Mouse (Mus musculus): ENCODE data around the gene Ptprs.

Gene Ptprs

DNA sequence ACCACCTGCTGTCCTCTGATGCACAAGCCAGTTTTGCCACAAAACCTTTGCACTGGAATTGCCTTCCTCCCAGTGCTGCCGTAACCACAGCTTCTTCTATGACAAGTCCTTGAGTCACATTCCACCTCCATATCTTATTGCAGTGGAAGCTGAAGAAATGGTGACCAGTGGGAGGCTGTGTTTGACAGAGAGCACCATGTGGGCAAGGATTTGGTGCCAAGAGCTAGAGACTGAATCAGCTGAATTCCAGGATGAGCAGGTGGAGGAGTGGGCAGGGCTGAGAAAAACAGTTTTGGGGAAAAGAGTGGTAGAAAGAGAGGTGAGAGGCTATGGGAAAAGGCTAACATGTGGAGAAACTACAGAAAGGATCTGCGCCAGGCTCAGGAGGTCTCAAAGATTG, 17.6 kb upstream of the Ptprs start:
- CTCF ChIA-PET, result interaction anchor here (0.6 kb wide), 1 partner anchor 9 kb away, joined by 3 read pairs; no protein-coding TSS in a partner anchor

DNA sequence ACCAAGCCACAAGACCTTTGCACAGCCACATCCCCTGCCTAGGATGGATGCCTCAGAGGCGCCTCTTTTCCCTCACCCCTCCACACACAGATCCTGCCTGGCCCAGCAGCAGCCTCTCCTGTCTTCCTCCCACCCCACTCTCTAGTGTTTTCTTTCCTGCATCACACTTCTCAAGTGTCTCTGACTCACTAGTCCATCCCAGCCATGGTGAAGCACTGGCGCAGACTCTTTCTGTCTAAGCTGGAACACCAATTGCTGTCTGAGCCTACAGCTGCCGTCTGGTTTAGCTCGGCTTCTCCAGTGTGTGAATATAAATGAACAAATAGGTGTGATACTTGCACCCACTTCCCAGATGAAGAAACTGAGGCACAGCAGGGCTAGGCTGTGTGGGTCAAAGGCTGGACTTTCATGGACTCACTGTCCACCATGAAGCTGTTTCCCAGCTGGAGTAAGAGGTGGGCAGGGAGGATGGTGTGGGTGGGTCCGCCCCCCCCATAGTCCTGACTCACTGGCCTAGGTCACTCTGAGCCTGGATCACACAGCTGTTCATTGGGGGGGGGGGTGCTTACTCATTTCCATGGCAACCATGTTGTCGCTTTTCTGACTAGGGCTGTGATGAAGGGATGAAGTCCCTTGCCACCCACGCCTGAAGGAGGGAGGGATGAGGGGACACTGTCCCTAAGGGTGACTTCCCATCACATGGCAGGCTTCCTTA, 14.3 kb upstream of the Ptprs start:
- CTCF ChIA-PET, result no interaction called here

DNA sequence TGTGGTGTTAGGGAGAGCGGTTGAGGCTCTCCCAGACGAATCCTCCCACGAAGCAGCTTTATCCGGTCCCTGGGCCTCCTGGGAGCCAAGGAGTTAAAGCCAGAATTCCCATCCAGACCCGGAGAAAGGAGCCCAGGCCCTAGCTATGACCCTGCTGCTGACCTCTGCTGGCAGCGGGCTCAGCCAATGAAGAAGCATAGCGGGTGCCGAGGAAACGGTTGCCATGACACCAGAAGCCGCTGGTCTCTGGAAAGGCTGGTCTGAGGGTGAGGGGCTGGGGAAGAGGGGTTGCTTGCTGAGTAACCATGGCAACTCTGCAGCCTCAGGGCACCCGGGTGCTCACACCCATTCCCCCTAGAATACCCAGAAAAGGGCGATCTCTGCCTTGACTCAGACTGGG, 11.7 kb upstream of the Ptprs start:
- CTCF ChIA-PET, result no interaction called here

DNA sequence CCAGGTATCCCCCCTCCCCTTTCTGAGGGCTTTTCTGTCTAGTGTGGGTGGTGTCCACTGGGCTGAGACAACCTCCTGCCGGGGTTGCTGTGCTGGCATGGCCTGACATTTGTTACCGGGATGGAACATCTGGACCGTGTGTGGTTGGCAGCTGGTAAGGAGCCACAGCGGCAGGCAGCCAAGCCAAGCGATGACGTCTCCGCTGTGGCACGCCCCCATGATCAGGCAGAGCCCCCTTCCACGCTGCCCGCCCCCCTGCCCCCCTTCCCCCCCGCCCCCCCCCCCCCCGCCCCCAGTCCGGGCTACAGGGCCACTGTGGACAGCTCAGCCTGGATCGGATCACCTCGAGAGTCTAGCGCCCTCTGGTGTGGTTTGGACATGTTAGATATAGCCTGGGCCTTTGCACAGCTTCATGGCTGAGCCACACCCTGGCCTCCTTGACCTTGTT, 11.2 kb upstream of the Ptprs start:
- CTCF ChIA-PET, result no interaction called here

DNA sequence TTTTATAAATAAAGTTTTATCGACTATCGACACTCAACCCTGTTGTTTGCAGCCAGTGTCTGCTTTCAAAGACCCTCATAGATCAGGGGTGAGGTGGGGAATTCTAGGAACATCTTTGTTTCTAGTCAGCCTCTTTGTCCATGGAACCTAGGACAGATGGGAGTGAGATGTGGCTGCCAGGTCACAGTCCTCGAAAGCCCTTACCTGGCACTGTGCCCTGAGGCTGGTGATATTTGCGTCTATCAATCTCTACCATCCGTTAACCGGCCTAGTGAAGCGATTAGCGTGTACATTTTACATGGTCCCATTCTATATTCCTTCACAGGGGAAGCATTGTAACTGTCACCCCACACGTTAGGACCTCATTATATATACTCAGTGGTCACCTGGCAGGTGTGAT, 9.6 kb upstream of the Ptprs start:
- CTCF ChIA-PET, result no interaction called here

DNA sequence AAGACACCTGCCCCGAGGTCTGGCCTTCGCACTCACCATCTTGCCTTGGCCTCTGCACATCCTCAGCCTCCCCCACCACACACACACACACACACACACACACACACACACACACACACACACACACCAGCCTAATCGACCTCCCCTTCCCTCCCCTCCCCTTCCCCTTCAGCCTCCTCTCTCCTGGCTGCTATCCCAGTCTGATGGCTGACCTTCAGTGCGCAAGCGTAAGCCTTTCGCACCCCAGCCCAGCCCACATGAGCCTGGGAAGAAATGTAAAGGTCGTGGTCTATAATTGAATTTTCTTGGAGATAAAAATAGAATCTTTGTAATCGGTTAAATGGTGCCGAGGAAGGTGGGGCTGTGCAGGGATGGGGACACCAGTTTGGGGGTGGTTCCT, 8.8 kb upstream of the Ptprs start:
- CTCF ChIA-PET, result interaction anchor here (0.6 to 0.7 kb wide), 2 partner anchors 9 to 105 kb away, joined by 3 read pairs; no protein-coding TSS in a partner anchor

DNA sequence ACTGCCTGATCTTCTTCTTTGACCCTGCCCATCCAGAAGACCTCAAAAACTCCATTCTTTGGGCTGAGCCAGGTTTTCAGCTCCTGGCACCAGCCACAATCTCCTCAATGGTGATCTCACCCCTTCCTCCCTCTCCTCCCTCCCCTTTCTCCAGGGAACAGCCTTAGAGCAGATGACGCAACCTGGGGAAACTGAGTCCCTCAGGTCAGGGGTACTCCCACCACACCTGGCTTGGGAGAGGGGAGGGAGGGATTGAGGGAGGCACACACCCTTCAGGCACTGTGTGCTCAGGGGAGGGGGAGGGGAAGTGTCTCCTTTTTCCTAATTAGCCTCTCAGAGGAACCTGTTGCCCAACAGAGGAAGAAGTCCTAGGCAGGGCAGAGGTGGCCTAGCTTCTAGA, 6.4 kb upstream of the Ptprs start:
- CTCF ChIA-PET, result no interaction called here

DNA sequence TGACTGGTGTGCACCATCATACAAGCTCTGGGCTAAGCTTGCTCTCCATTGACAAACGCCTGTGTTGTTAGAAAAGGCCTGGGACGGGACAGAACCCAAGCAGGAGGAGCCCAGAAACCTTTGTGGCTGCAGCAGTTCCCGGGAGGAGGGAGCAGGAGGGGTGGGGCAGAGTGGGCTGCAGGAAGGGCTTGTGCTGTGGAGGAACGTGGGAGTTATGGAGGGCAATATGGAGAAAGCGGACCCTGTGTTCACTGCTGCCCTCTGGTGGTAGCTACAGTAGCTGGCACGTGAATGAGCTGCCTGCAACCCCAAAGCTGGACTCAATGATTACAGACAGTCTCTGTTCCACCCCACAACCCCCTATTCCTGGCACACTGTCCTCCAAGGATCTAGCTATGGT, 3.1 kb upstream of the Ptprs start:
- CTCF ChIA-PET, result interaction anchor here (0.7 to 1.8 kb wide), 5 partner anchors 25 to 120 kb away, joined by 4 to 13 read pairs (median 7); no protein-coding TSS in a partner anchor

DNA sequence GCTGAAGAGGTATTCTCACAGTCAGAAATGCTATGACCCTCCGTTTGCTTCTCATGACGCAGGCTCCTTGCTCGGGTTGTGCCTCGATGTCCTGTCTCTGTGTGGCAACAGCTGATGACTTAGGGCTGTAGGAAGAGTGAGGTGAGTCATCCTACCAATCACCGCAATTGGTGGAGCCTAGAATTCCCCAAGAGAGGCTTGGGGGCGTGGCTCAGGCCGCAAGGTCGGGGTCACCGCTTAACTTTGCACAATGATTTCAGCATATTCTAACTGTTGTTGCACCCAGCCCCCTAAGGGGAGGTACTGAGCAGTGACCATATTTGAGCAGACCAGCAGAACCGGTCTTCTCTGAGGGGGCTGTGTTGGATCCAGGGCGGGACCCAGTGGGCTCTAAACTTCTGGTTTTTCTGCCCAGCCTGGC, 1.9 kb upstream of the Ptprs start:
- CTCF ChIA-PET, result interaction anchor here (0.6 to 1.4 kb wide), 2 partner anchors 12 to 48 kb away, joined by 4 read pairs; no protein-coding TSS in a partner anchor

DNA sequence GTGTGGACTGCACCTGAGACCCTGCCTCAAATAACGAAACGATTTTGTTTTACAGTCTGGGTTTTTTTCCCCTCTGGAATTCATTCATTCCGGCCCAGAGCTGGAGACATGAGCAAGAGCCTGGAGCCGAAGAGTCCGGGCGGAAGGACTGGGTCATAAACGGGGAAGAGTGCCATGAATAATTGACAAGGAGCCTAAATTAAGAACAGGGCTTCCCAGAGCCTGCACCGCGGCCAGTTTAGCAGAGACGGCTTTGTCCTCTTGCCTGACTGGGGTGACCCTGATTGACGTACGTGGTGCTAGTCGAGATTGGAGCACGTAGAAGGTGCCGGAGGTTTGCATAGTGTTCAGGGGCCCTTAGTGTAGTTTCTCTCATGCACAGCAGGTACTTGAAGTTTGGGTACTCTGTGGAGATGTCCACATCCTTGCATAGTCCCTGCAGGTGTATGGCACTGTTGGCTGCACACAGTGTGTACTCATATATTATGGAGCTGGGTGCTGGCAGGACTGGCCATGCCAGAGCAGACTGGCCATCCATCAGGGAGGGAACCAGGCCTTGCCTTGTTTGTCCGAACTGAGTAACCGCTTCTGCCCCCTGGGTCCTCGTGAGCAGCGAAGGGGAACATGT, 1.0 kb upstream of the Ptprs start:
- CTCF ChIA-PET, result interaction anchor here (1.4 kb wide), 1 partner anchor 51 kb away, joined by 3 read pairs; no protein-coding TSS in a partner anchor

DNA sequence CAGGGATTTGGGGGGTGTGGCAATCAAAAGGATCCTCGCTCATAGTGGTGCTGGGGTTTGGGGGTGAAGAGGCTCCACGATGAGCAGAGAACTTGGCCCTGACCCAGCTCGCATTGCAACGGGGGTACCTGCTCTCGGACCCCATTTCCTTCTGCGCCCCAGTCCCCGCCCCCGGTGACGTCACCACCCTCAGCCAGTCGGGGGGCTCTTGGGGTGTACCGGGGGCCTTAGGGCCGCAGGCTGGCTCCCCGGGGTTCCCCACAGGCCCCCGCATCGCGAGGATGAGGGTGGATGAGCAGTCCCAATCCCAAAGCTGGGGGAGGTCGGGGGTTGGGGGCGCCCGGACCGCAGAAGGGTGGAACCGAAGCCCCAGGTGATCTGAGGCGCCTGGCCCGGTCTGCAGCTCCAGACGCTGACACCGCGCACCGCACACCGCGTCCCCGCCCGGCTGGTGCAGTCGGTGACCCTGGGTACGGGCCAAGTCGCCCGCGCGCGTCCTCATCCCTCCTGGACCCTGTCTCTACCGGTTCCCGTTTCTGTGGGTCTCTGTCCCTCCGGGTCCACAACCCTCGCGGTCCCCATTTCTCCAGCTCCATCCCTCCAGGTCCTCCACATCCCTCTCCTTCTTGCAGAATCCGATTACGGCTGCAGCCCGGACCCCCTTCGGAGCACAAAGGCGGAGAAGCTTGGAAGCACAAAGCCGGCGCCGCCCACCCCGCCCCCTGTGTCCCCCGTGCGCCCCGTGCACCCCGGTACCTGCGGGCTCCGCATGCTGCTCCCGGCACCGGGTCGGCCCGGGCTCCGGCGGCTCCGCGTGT, 490 bp downstream of the Ptprs start:
- CTCF ChIA-PET, result interaction anchor here (1.4 kb wide), 1 partner anchor 50 kb away, joined by 3 read pairs; no protein-coding TSS in a partner anchor

DNA sequence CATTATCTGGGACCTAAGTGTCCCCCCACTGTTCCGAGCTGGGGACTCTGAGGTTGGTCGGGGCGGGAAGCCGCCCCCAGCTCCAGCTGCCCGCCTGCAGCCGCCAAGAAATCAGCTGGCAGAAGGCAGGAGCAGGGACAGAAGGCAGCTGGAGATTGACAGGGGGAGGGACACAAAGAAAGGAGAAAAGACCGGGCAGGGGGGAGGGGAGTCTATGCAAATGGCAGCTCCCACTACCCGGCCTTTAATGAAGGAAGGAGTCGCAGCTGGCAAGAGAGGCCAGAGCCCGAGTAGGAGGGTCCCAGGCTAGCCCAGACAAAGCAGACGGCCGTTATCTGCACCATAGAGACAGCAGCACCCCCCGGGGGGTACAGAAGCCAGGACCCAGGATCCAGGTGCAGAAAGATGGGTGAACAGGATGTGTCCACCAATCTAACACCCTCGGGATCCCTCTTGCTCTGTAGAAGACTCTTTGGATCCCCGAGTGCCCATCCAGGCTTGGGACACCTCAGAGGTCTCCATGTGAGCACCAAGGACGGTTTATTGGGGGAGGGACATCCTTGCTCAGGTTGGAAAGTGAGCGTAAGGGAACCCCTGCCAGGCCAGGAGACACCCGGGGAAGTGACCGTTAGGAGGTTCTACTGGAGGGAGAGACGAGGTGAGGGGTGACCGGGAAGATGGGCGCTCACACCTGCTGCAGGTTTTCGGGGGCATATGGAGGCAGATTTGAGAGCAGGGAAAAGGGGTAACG, 1.3 kb downstream of the Ptprs start:
- CTCF ChIA-PET, result interaction anchor here (0.7 kb wide), 2 partner anchors 216 to 529 kb away, joined by 3 read pairs; no protein-coding TSS in a partner anchor

DNA sequence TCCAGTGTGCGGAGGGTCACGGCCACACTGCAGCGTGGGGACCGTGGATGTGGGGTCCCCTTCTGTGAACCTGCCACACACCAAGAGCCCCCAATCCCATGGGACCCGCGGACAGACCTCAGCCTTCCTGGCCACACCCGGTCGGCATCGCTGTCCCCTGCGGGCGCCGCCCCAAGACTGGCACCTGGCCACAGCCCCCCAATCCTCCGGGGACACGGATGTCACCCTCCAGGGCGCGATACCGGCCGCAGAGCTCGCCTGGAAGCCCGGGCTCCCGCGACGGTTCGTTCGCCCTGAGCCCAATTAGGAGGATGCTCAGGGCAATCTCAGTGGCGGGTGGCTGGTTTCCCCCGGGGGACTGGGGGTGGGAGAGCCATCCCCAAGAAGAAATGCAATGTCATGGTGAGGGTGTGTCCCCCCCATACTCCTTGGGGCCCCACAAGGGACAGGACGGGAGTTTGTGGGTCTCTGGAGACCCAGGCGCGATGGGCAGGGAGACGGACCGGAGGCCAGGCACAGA, 1.9 kb downstream of the Ptprs start:
- CTCF ChIA-PET, result interaction anchor here (0.6 to 0.7 kb wide), 3 partner anchors 44 to 528 kb away, joined by 3 to 4 read pairs (median 3); no protein-coding TSS in a partner anchor

DNA sequence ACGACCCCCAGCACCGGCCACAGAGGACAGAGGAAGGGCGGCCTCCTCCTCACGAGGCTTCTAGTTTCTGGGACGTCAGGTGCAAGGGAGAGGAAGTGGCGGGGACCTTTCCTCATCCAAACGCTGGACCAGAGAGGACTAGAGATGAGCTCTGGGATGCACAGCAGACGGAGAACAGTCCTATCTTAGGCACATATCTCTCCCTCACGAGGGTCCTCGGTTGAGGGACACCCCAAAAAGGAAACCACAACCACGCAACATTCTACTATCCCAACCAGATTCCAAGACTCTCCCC, 2.7 kb downstream of the Ptprs start:
- CTCF ChIA-PET, result interaction anchor here (0.6 to 0.7 kb wide), 2 partner anchors 94 to 186 kb away, joined by 3 to 4 read pairs; no protein-coding TSS in a partner anchor

DNA sequence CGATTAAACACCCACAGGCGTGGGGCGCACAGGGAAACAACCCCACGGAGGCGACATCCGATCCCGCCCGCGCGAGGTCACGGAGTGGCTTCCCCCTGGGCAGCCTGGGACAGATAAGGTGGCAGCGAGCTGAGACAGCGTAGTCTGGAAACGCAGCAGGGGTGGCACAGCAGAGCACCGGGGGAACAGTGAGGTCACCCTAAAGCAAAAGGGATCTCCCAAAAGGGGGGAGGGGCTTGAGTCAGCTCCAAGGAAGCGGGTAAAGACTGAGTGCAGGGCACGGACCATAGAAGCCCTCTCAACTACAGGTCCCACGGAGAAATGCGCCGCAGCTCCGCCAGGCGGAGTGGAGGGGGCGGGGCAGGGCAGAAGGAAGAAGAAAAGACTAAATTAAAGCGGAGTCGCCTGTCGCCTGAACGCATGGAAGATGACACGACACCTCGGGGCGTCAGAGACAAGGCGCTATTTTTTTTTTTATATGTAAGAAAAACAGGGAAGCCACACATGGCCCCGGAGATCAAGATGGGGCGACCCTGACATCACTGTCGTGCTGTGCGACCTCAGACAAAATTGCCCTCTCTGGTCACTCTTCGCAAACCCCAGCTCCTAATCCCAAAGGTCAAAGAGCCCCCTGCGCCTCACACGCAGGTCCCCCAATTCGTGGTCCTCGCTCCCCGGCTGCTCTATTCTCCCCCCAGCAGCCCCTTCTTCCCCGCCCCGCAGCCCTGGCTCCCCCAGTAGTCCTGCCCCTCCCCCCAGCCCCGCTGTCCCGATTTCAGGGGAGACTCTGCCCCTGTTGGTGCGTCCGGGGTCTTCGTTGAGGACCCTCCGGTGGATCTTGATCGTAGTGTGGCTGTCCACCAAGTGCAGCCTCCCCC, 3.3 kb downstream of the Ptprs start:
- CTCF ChIA-PET, result interaction anchor here (0.6 to 0.7 kb wide), 2 partner anchors 94 to 185 kb away, joined by 3 to 4 read pairs; no protein-coding TSS in a partner anchor

DNA sequence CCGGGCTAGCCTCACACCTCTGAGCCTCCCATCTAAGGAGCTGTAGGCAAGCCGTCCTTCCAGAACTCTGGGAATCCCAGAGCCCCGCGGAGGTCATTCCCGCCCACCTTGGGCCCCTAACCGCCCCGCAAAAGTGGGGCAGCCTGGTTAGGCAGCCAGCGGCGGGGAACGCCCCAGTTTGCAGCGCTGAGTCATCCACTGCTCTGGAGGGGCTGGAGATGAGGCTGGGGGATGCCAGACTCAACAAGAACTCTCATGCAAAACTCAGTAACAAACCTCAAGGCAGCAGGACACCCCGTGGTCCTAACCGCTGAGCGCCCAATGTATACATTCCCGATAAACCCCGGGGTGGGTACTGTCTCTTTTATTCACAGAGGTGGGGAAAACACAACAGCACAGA, 4.2 kb downstream of the Ptprs start:
- CTCF ChIA-PET, result interaction anchor here (0.6 to 0.7 kb wide), 2 partner anchors 47 to 50 kb away, joined by 6 to 8 read pairs; no protein-coding TSS in a partner anchor

DNA sequence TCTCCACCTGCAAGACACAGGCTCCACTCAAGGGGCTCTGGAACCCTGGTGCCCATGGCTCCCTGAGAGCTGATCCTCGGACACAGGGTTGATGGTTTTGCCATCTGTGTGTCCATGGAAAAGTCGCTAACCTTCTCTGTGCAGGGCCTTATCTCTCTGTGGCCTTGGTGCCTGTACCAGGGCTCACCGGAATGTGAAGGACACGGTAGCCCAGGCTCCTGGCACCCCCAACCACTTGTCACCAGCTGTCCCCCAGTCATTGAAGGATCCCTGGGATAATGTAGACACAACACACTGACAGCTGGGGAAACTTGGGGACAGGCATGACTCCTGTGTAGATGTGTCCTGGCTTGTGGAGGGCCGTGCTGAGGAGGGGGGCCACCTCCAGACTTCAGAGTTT, 5.1 kb downstream of the Ptprs start:
- CTCF ChIA-PET, result interaction anchor here (0.6 to 0.7 kb wide), 2 partner anchors 49 to 89 kb away, joined by 8 to 11 read pairs; no protein-coding TSS in a partner anchor

DNA sequence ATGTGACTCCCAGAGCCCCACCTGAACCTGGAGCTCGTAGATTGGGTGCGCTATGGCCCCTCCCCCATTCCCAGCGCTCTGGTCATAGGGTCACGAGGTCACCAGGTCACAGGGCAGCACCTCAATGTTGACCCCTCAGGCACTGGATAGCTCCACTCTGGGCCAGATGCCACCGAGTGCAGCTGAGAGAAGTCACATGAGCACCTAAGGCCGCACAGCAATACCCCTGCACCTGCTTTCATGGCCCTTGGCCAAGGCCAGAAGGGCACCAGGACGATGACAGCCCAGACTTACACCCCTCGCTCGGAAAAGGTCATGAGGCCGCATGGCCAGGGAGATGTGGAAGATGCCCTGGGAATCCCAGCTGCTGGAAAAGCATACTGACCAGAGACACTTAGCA, 5.7 kb downstream of the Ptprs start:
- CTCF ChIA-PET, result interaction anchor here (0.6 kb wide), 1 partner anchor 48 kb away, joined by 4 read pairs; no protein-coding TSS in a partner anchor

DNA sequence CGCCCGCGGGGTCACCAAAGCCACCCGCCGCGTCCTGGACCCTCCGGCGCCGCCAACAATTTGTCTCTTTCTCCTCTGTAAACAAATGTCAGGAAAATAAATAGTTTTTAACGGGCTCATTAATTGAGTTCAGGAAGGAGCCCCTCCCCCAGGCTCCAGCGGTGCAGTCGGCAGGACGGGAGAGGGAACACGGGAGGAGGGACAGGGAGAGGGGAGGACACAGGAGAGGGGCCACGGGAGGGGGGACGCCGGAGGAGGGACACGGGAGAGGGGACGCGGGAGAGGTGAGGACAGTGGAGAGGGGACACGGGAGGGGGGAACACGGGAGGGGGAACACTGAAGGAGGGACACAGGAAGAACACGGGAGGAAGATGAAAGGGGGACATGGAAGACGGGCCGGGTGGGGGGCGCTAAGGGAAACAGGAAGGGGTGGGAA, 6.3 kb downstream of the Ptprs start:
- CTCF ChIA-PET, result interaction anchor here (0.6 kb wide), 2 partner anchors 47 to 271 kb away, joined by 3 to 4 read pairs; no protein-coding TSS in a partner anchor

DNA sequence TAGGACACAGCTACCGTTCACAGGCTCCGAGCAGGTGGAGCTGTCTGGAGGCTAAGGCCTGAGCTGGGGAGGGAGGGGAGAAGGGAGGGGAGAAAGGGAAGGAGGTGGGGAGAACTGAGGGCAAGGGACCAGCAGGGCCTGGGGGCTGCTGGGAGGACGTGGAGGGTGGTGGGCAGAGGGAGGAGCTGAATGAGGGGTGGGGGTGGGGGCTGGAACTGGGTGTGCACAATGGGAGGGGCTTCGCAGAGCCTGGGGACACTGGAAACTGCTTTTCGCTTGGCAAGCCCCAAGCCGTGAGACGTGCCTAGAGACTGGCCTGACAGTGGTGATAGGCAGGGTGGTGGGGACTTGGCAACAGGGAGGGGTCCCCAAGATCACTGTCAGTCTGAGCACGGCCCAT, 7.0 kb downstream of the Ptprs start:
- CTCF ChIA-PET, result interaction anchor here (0.6 kb wide), 1 partner anchor 270 kb away, joined by 3 read pairs; no protein-coding TSS in a partner anchor
